ENCODE assay signal across 8 mouse cellular contexts in genomic region chr9:16216235-16216634, GRCm38 (mm10).
DNase-seq lines count a peak whose midpoint lies in the region; ATAC-seq lines count a peak whose summit lies in the region.

No protein-coding gene starts in this region.

- intact Hi-C loops in gastrocnemius, postnatal 14 days (cut with DNase I; ENCODE audit: low total_unique reads): no loop called here

- no peaks in the 10 kb centered on the region for H3K36me3 ChIP-seq in midbrain, embryonic 11.5 days (ENCODE audit: control insufficient read depth, insufficient read depth, low read length)
- no peaks in the 10 kb centered on the region for H3K36me3 ChIP-seq in midbrain, embryonic 16.5 days (ENCODE audit: control insufficient read depth, insufficient read depth, low read length)

- H3K4me1 ChIP-seq in midbrain, embryonic 11.5 days (ENCODE audit: control insufficient read depth, insufficient read depth, low read length): peaks cover 12% of the 10 kb centered on the region
- peaks cover 17% of the 10 kb centered on the region for H3K4me1 ChIP-seq in midbrain, embryonic 16.5 days (ENCODE audit: control insufficient read depth, insufficient read depth, low read length)

- no peaks in the 10 kb centered on the region for H3K9me3 ChIP-seq in midbrain, embryonic 11.5 days (ENCODE audit: control insufficient read depth, low read length)
- no peaks in the 10 kb centered on the region for H3K9me3 ChIP-seq in midbrain, embryonic 16.5 days (replicated peaks; ENCODE audit: control insufficient read depth, low read length, poor library complexity, severe bottlenecking)

- no peaks in the 10 kb centered on the region for H3K27me3 ChIP-seq in midbrain, embryonic 11.5 days (ENCODE audit: control insufficient read depth, insufficient read depth, low read length)
- no peaks in the 10 kb centered on the region for H3K27me3 ChIP-seq in midbrain, embryonic 16.5 days (ENCODE audit: control insufficient read depth, insufficient read depth, low read depth, low read length)

- ATAC-seq in midbrain, embryonic 11.5 days (ENCODE audit: low FRiP score): no peak
- no peak for ATAC-seq in midbrain, embryonic 16.5 days
- ATAC-seq in common myeloid progenitor, adult 5-6 weeks (replicated peaks; ENCODE audit: low read depth, poor library complexity, severe bottlenecking): peak; percentile 58
- ATAC-seq in megakaryocyte progenitor cell, adult 5-6 weeks (replicated peaks; ENCODE audit: poor library complexity): peak; percentile 62

- DNase-seq in midbrain, embryonic 11.5 days (ENCODE audit: low spot score, missing footprints): peak; percentile 80
- peak; percentile 22 for DNase-seq in kidney, postnatal 10 days
- no peak for DNase-seq in frontal cortex, postnatal 14 days (ENCODE audit: low spot score in 2 of 2)
- DNase-seq in gastrocnemius, postnatal 14 days: no peak
- no peak for DNase-seq in adipocyte (ENCODE audit: low spot score)

- H3K4me3 ChIP-seq in midbrain, embryonic 11.5 days (ENCODE audit: low read depth, low read length): no peak overlapping the region
- no peak overlapping the region for H3K4me3 ChIP-seq in midbrain, embryonic 16.5 days (ENCODE audit: low read depth, low read length)

- WGBS in midbrain, embryonic 11.5 days: 64% methylated on average over 6 of the region's 6 CpGs
- 62% methylated on average over 6 of the region's 6 CpGs for WGBS in midbrain, embryonic 16.5 days

- H3K27ac ChIP-seq in midbrain, embryonic 11.5 days (ENCODE audit: low read depth, low read length): no peak overlapping the region
- no peak overlapping the region for H3K27ac ChIP-seq in midbrain, embryonic 16.5 days (ENCODE audit: low read length)

- H3K4me2 ChIP-seq in midbrain, embryonic 11.5 days: no peak overlapping the region
- no peak overlapping the region for H3K4me2 ChIP-seq in midbrain, embryonic 16.5 days (ENCODE audit: low read length)

- no peak overlapping the region for H3K9ac ChIP-seq in midbrain, embryonic 11.5 days (ENCODE audit: low read length)
- no peak overlapping the region for H3K9ac ChIP-seq in midbrain, embryonic 16.5 days (ENCODE audit: low read depth, low read length)

Comparison
In these comparisons a context has a peak if more than half of its experiments do, and no peak if none do; other contexts are left out.
1. ATAC-seq: peak in common myeloid progenitor, adult 5-6 weeks (single experiment) and megakaryocyte progenitor cell, adult 5-6 weeks (single experiment); none in midbrain, embryonic 11.5 days (single experiment) and midbrain, embryonic 16.5 days (single experiment).
2. DNase-seq: peak in midbrain, embryonic 11.5 days (single experiment) and kidney, postnatal 10 days (single experiment); none in frontal cortex, postnatal 14 days (0 of 2), gastrocnemius, postnatal 14 days (single experiment) and adipocyte (single experiment).